Mouse (Mus musculus): ENCODE results near the gene Nupr1l.

Gene Nupr1l

GRCm38 (mm10) chr5:129918065-129918651, 9.8 kb downstream of the Nupr1l start:
- no peak for DNase-seq

GRCm38 (mm10) chr5:129918752-129919151, 10.4 kb downstream of the Nupr1l start:
- no peak for DNase-seq

GRCm38 (mm10) chr5:129919320-129919719, 11.0 kb downstream of the Nupr1l start:
- DNase-seq = no peak

DNA sequence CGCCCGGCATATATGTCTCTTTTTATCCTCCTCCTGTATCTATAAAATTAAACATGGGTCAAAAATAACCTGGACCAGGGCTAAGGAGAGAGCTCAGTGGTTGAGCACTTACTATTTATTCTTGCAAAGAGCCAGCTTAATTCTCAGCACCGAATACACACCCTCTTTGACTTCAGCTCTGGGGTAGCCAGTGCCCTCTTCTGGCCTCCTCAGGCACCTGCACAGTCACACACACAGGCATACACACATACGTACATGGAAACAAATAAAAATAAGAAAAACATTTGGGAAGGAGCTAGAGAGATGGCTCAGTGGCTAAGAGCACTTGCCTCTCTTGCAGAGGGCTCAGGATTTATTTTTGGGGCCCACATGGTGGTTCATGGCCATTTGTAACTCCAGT, 13.6 kb downstream of the Nupr1l start:
- no peak for DNase-seq

- no peak for DNase-seq
Measured at GRCm38 (mm10) chr5:129924820-129925452, 16.6 kb downstream of the Nupr1l start.

DNA sequence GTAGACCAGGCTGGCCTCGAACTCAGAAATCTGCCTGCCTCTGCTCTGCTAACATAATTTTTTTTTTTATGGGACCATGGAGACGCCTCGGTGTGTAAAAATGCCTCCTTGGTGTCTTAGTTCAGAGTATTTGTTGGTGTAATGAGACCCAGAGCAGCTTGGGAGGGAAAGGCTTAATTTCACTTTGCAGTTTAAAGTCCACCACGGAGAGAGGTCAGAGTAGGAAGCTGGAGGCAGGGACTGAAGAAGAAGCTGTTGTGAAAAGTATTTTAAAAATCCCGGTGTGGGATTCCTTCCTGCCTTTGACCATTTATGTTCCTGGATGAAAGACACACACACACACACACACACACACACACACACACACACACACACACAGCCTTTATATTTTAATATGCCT, 17.6 kb downstream of the Nupr1l start:
- no peak for DNase-seq

GRCm38 (mm10) chr5:129929924-129930855, 21.9 kb downstream of the Nupr1l start:
- DNase-seq = no peak

GRCm38 (mm10) chr5:129936941-129937340, 28.6 kb downstream of the Nupr1l start:
- no peak for DNase-seq

GRCm38 (mm10) chr5:129940281-129940680, 31.9 kb downstream of the Nupr1l start:
- no peak for DNase-seq

- no peak for DNase-seq
Measured at GRCm38 (mm10) chr5:129940736-129941494, 32.6 kb downstream of the Nupr1l start.

- DNase-seq = peak; percentile 98 to 100
Measured at GRCm38 (mm10) chr5:129941495-129942045, 33.2 kb downstream of the Nupr1l start, which contains the start of gene Vkorc1l1. Gene Vkorc1l1, plus strand, starts transcription at chr5:129941970.

GRCm38 (mm10) chr5:129942073-129942939, 34.0 kb downstream of the Nupr1l start:
- peak; percentile 45 to 72 for DNase-seq

- no peak for DNase-seq
Measured at GRCm38 (mm10) chr5:129943402-129943801, 35.1 kb downstream of the Nupr1l start.

DNA sequence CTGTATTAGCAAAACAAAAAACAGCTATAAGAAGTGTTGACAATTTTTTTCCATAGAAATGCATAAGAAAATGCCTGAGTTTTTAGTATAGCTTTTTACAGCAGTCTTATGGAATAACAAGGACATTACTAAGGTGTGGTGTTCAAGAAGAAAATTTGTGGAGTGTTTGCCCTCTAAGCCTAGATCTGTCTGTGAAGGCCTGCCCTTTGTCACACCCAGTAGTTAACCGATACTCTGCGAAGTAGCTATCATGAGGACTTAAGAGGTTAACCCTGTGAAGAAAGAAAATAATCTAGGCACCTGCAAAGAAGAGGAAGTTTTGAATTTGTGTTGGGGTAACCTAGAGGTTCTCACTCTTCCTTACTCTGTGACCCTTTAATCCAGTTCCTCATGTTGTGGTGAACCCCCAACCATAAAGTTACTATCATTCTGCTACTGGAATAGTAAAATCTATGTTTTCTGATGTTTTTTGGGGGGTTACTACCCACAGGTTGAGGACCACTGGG, 39.2 kb downstream of the Nupr1l start:
- no peak for DNase-seq

DNA sequence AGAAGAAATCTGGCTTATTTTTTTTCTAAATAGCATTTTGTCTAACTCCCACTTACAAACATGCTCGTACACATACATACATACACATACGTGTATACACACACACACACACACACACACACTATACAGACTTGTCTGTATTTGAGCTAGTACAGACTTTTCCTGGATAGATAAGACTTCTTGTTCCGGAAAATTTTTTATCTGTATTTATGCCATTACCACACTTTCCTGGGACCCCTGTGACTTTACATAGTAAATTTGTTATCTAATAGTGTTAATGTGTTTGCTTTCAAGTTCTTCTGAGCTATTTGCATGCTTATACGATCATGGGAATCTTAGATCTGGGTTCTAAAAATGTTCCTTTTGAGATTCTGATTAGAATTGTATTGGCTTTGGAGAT, 43.8 kb downstream of the Nupr1l start:
- no peak for DNase-seq

DNA sequence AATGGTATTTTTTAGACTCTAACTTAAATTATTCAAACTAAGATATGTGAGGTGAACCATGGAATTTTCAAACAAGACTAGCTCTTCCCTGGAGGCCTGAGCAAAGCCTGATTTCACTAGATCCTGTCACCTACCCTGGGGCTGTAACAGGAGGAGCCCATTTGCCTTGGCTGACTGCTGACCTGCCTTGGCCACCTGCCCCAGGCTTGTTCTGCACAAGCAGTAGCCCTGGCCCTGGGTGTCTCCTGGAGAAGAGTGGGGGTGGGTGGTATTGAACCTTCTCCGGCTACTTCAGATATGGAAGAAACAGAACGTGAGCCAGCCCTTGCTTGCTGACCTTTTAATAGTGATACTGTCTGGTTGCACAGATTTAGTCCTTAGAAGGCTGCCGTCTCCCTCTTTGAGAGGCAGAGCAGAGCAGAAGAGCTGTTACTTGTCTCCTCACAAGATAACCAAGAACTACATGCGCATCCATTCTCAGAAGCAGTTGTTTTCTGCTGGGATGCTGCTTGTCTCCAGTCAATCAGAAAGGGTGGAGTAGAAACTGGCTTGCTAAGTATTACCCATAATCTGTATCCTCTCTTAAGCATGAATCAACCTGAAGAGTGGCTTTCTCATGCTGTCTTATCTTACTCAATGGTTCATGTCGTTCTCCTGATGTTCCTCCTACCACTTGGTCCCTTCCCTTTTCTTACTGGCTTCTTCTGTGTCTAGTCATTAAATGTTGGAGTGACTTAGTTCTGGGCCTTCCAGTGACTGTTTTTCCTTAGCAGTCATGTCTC, 46.3 kb downstream of the Nupr1l start:
- no peak for DNase-seq

GRCm38 (mm10) chr5:129955792-129956191, 47.5 kb downstream of the Nupr1l start:
- no peak for DNase-seq

GRCm38 (mm10) chr5:129963224-129963623, 54.9 kb downstream of the Nupr1l start:
- no peak for DNase-seq

Measured in thymus, postnatal 36 days (tissue).